Mouse (Mus musculus) gastrocnemius, postnatal 14 days (tissue): Measurements from ENCODE around the gene Fbxo46. TPM values are rescaled to one million over a fixed set of nuclear protein-coding genes. Genes with fewer than 3 reads are reported as not detected.

Experiments used
- DNase-seq: peaks from one replicate; pipeline ENCODE4 v3.0.0; 2021; ENCODE audit warnings: mixed read lengths
- intact Hi-C: fragments of 180-260 bp; cut with DNase I; formaldehyde crosslinking; loops from one replicate; pipeline ENCODE4 v1.15.1; 2025; ENCODE audit warnings: low total_unique reads
- microRNA-seq, 2 experiments: library from miRNA; unstranded; fragments of <30 nt; microRNA quantifications; one replicate each; pipeline ENCODE4 v1.2.0; 2021
- total RNA-seq, 2 experiments: library from RNA; stranded (reverse); gene quantifications; 2 replicates each; pipeline ENCODE4 v1.2.3; 2021

Gene Fbxo46
- total RNA-seq, 2 experiments from 2014 or later: 3.2 TPM

DNA sequence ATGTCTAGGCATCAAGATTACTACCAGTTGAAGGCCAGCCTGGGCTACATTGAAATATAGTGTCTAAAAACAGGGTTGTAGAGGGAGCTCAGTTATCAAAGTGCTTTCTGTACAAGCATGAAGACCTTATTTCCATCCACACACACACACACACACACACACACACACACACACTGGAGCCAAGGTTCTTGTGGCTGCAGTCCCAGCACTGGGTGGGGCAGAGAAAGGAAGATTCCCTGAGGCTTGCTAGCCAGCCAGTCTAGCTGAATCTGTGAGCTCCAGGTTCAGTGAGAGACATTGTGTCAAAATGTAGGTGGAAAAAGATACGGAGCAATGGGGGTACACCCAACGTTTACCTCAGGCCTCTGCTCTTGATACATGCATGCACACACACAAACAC is 64.6 kb downstream of the Fbxo46 start:
- DNase-seq: no peak
- intact Hi-C loops: no loop called here

DNA sequence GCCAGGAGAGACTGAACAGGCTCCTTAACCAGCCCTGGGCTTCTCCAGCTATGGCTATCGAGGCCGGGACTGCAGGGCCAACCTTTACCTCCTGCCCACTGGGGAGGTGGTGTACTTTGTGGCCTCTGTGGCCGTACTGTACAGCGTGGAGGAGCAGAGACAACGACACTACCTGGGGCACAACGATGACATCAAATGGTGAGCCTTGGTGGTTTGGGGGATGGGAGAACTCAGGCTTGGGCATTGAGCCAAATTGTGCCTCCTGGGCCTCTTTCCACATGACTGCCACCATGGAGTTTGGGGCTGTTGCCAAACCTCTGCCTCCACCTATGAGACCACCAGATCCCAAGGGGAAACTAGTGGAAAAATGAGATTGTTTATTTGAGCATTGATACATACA is 65.1 kb downstream of the Fbxo46 start:
- intact Hi-C loops: no loop called here
- no peak for DNase-seq

Small RNA genes lying within 50 kb of the gene (microRNA-seq; reads per million reads assigned to microRNA genes)
- gene Mir3100 (6.1 to 9.5 reads per million in 2 experiments), gene Mir330 (85.2 to 130 reads per million in 2 experiments)

Other genes with a start within 250 kb of the Fbxo46 start
- gene Pglyrp1, start 248.5 kb upstream of the Fbxo46 start, total RNA-seq: 1 to 10 TPM; 1.4 to 1.5 TPM
- gene Ccdc61, start 209.4 kb upstream of the Fbxo46 start, total RNA-seq: 1 to 10 TPM; 5.1 TPM
- gene Nova2, start 194.0 kb upstream of the Fbxo46 start, total RNA-seq: 1 to 10 TPM; 2.6 to 3.3 TPM
- gene Nanos2, start 132.5 kb upstream of the Fbxo46 start, total RNA-seq: not detected
- gene Mypop, start 128.6 kb upstream of the Fbxo46 start, total RNA-seq: 1 to 10 TPM; 2.2 to 3.7 TPM
- 10 to 100 TPM; 14.9 to 18.6 TPM for gene Irf2bp1, start 115.8 kb upstream of the Fbxo46 start, total RNA-seq
- gene Foxa3, start 96.3 kb upstream of the Fbxo46 start, total RNA-seq: not detected
- 10 to 100 TPM; 38.2 to 41.1 TPM for gene Sympk, start 95.5 kb upstream of the Fbxo46 start, total RNA-seq
- gene Rsph6a, start 65.2 kb upstream of the Fbxo46 start, total RNA-seq: not detected
- gene Dmwd, start 43.6 kb upstream of the Fbxo46 start, total RNA-seq: 10 to 100 TPM; 22.1 to 25.5 TPM
- 100 to 1,000 TPM; 241 to 257 TPM for gene Dmpk, start 36.0 kb upstream of the Fbxo46 start, total RNA-seq
- gene Six5, start 25.3 kb upstream of the Fbxo46 start, total RNA-seq: 1 to 10 TPM; 3.1 to 3.8 TPM
- not detected for gene Gm4969, start 1.5 kb upstream of the Fbxo46 start, total RNA-seq
- gene Qpctl, start 29.4 kb downstream of the Fbxo46 start, total RNA-seq: 1 to 10 TPM; 3.1 to 4.2 TPM
- 10 to 100 TPM; 62.3 to 66.5 TPM for gene Snrpd2, start 29.9 kb downstream of the Fbxo46 start, total RNA-seq
- under 1 TPM in 1 of 2 experiments, not detected in 1; 0.09 TPM for gene Gipr, start 46.3 kb downstream of the Fbxo46 start, total RNA-seq
- 10 to 100 TPM; 12.1 to 14.2 TPM for gene Eml2, start 56.6 kb downstream of the Fbxo46 start, total RNA-seq
- 1 to 10 TPM; 2.9 to 4.3 TPM for gene Gpr4, start 92.7 kb downstream of the Fbxo46 start, total RNA-seq
- 10 to 100 TPM; 35.1 to 43.0 TPM for gene Opa3, start 108.5 kb downstream of the Fbxo46 start, total RNA-seq
- gene Vasp, start 152.0 kb downstream of the Fbxo46 start, total RNA-seq: 10 to 100 TPM; 31.0 to 35.1 TPM
- gene Ppm1n, start 160.2 kb downstream of the Fbxo46 start, total RNA-seq: not detected
- gene Rtn2, start 162.8 kb downstream of the Fbxo46 start, total RNA-seq: 100 to 1,000 TPM; 800 to 833 TPM
- under 1 TPM; 0.69 to 0.90 TPM for gene Fosb, start 190.2 kb downstream of the Fbxo46 start, total RNA-seq
- gene Ercc1, start 224.9 kb downstream of the Fbxo46 start, total RNA-seq: 10 to 100 TPM; 26.7 to 28.7 TPM
- 1 to 10 TPM; 7.4 to 8.2 TPM for gene Cd3eap, start 239.6 kb downstream of the Fbxo46 start, total RNA-seq
- 1 to 10 TPM; 1.7 to 2.9 TPM for gene Ppp1r13l, start 239.9 kb downstream of the Fbxo46 start, total RNA-seq